Mouse (Mus musculus): ENCODE data around the gene Ptgfrn. TPM values are rescaled to one million over a fixed set of nuclear protein-coding genes. Genes with fewer than 3 reads are reported as not detected.
A peak's percentile ranks its signal among the peaks of the same experiment; 100 is the strongest.

Gene Ptgfrn
- polyA plus RNA-seq, 1 experiment: not detected

- no peak for TF ChIP-seq GATA1 (IDR thresholded peaks at IDR 0.05; ENCODE audit: low read length)
Measured at GRCm38 (mm10) chr3:101012597-101012996, 97.5 kb downstream of the Ptgfrn start.

DNA sequence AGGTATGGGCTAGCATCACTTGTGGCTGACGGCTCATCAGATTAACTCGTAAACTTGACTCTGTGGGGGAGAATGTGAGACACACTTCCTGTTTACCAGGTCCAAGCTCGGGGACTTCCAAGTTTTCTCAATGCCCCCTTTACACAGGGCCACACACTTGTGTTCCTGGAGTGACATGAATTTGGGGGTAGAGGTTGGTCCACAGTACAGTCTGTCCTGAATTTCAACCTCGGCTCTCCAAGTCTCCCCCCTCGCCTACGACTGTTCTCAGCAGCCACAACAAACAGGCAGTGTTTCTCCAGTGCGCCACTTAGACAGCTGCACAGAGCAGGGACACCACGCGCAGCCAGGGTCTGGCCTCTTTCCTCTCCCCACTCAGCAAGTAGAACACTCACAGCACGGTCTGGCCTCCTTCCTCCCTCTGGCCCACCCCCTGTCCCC, 97.9 kb downstream of the Ptgfrn start:
- no peak for TF ChIP-seq GATA1 (IDR thresholded peaks at IDR 0.05; ENCODE audit: low read length)

DNA sequence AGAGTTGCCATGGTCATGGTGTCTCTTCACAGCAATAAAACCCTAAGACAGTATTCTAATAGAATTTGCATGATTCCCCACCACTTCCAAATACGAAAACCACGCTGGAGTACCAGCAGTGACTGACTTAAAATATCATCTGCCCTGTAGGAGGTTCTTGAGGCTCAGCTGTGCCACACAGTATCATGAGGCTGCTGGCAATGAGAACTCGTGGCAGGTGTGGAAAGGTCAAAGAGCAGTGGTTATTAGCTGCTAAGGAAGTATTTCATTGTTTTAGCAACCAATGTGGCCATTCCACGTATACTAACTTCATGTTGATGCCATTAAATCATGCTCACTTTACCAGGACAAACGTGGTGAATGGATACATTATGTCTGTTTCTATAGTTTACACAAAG, 98.9 kb downstream of the Ptgfrn start:
- TF ChIP-seq GATA1 (IDR thresholded peaks at IDR 0.05; ENCODE audit: low read length): no peak

GRCm38 (mm10) chr3:101010589-101011202, 99.4 kb downstream of the Ptgfrn start:
- no peak for TF ChIP-seq GATA1 (IDR thresholded peaks at IDR 0.05; ENCODE audit: low read length)

- peak; percentile 48 for TF ChIP-seq GATA1 (IDR thresholded peaks at IDR 0.05; ENCODE audit: low read length)
Measured at GRCm38 (mm10) chr3:101007112-101007782, 102.8 kb downstream of the Ptgfrn start.

DNA sequence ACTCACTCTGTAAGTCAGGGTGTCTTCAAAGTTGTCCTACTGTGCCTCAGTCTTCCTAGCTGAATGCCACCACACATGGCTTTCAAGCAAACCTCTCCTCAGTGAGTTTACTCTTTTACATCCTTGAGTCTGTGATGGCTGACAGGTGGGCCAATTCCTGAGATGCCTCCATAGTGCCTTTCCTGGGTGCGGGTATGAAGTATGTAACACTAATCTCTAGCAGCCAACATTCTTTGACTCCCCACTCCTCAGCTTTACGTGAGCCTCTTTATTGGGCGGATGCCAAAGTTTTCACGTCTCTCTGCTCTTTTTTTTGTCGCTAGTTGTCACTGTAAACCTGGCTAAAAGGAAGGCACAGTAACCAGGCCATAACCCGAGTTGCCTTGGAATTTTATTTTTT, 104.7 kb downstream of the Ptgfrn start:
- TF ChIP-seq GATA1 (IDR thresholded peaks at IDR 0.05; ENCODE audit: low read length): no peak

- no peak for TF ChIP-seq GATA1 (IDR thresholded peaks at IDR 0.05; ENCODE audit: low read length)
Measured at GRCm38 (mm10) chr3:101003575-101004356, 106.3 kb downstream of the Ptgfrn start.

GRCm38 (mm10) chr3:100999732-101000131, 110.3 kb downstream of the Ptgfrn start:
- TF ChIP-seq GATA1 (IDR thresholded peaks at IDR 0.05; ENCODE audit: low read length): no peak

- no peak for TF ChIP-seq GATA1 (IDR thresholded peaks at IDR 0.05; ENCODE audit: low read length)
Measured at GRCm38 (mm10) chr3:100998904-100999340, 111.2 kb downstream of the Ptgfrn start.

DNA sequence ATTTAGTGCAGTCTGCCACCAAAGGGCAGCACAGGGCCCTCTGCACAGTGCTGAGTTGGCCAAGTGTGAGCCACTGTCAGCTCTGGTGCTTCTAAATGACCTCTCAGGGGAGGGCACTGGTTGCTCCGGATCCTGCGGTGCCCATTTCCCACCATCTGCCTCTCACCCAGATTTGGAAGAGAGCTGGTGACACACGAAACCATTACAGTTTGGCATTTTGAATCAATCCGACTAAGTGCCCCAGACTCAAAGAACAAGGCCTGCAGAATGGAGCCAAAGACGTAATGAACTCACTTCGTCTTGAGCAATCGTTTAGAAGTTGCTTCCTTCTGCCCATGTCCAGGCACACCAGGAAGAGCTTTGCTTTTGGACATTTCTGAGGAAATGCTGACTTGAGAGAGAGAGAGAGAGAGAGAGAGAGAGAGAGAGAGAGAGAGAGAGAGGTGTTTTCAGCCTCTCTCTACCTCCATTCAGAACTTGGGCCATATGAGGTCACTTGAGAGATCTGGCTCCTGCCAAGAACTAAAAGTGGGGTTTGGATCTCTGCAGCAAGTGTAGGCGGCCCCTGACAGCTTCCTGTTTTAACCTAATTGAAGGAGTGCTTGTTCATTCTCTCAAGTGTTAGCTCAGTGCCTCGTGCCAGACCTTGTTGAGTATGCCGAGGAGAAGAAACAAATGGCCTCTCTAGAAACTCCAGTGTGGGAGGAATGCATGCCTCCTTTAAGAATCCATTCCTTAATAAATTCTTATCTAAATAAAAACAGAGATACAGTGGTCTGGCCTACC, 112.1 kb downstream of the Ptgfrn start:
- TF ChIP-seq GATA1 (IDR thresholded peaks at IDR 0.05; ENCODE audit: low read length): no peak

GRCm38 (mm10) chr3:100994252-100994651, 115.8 kb downstream of the Ptgfrn start:
- TF ChIP-seq GATA1 (IDR thresholded peaks at IDR 0.05; ENCODE audit: low read length): no peak

- no peak for TF ChIP-seq GATA1 (IDR thresholded peaks at IDR 0.05; ENCODE audit: low read length)
Measured at GRCm38 (mm10) chr3:100993718-100994117, 116.4 kb downstream of the Ptgfrn start.

- TF ChIP-seq GATA1 (IDR thresholded peaks at IDR 0.05; ENCODE audit: low read length): no peak
Measured at GRCm38 (mm10) chr3:100993158-100993557, 116.9 kb downstream of the Ptgfrn start.

Other genes starting within 250 kb of the Ptgfrn start
- gene Trim45, start 188.1 kb downstream of the Ptgfrn start, polyA plus RNA-seq (2012): 0.52 and 0.58 TPM in 2 replicates
- 8.8 and 8.9 TPM in 2 replicates for gene Ttf2, start 140.6 kb downstream of the Ptgfrn start, polyA plus RNA-seq (2012)
- gene Cd101, start 80.7 kb downstream of the Ptgfrn start, polyA plus RNA-seq (2012): not detected in 2 replicates
- gene Cd2, start 177.7 kb upstream of the Ptgfrn start, polyA plus RNA-seq (2012): not detected in 2 replicates

Data from G1E-ER4 (cell line).